Comparison of ENCODE assay signal across 20 mouse cellular contexts in genomic region chr8:85082169-85082568, GRCm38 (mm10). TPM values are rescaled to one million over a fixed set of nuclear protein-coding genes. Genes with fewer than 3 reads are reported as not detected.
DNase-seq lines count a peak whose midpoint lies in the region; ATAC-seq and TF ChIP-seq lines count a peak whose summit lies in the region.
"Not testable (repeated sequence)": the region's sequence is repeated elsewhere in the genome, so short reads cannot be mapped to it uniquely, and the experiment has no call there.
"Had no signal": no experiment of that assay in that cellular context is flagged by ENCODE, and none has a peak within 500 bp of the region (broad histone marks: within the 10 kb centered on the region; RNA-seq: fewer than 3 reads in every experiment).

No protein-coding gene starts in this region.

- not testable (repeated sequence) for H3K9me3 ChIP-seq in forebrain, embryonic 15.5 days; liver, embryonic 15.5 days (replicated peaks); neural tube, embryonic 11.5 days (ENCODE audit: control insufficient read depth, low read length)

- 0 out of 2 replicates have a peak overlapping the region, but pooled peaks have one; percentile 96 for H3K4me2 ChIP-seq in forebrain, embryonic 15.5 days (replicated peaks)
- peak overlapping the region; percentile 97 for H3K4me2 ChIP-seq in liver, embryonic 15.5 days
- H3K4me2 ChIP-seq in neural tube, embryonic 11.5 days (ENCODE audit: low read depth) = not testable (repeated sequence)

- not testable (repeated sequence) for H3K4me3 ChIP-seq in bone marrow macrophage, adult 2 months (ENCODE audit: insufficient read depth, low read length); forebrain, embryonic 15.5 days; liver, embryonic 15.5 days (replicated peaks); neural tube, embryonic 11.5 days (ENCODE audit: low read depth, low read length)

- not testable (repeated sequence) for TF ChIP-seq CTCF in bone marrow macrophage, adult 2 months (IDR thresholded peaks at IDR 0.05; ENCODE audit: low read depth, low read length)

- DNase-seq in 416B (ENCODE audit: low read depth) = peak; percentile 79
- DNase-seq in induced T-regulatory cell, adult 2 months (ENCODE audit: low read depth) = peak; percentile 45
- peak; percentile 2 for DNase-seq in neural tube, embryonic 11.5 days (ENCODE audit: low spot score)

- H3K4me1 ChIP-seq in bone marrow macrophage, adult 2 months (ENCODE audit: control insufficient read depth, insufficient read depth, low read length) = peaks cover 22% of the 10 kb centered on the region
- H3K4me1 ChIP-seq in forebrain, embryonic 15.5 days = peaks cover 37% of the 10 kb centered on the region
- peaks cover 74% of the 10 kb centered on the region for H3K4me1 ChIP-seq in liver, embryonic 15.5 days (replicated peaks)
- peaks cover 18% of the 10 kb centered on the region; the same call in 1 of the 2 replicates for H3K4me1 ChIP-seq in neural tube, embryonic 11.5 days (ENCODE audit: control insufficient read depth, insufficient read depth, low read length)

- peak overlapping the region; percentile 45 for H3K27ac ChIP-seq in bone marrow macrophage, adult 2 months (ENCODE audit: insufficient read depth, low read depth, low read length)
- H3K27ac ChIP-seq in forebrain, embryonic 15.5 days (replicated peaks); neural tube, embryonic 11.5 days (ENCODE audit: low read depth, low read length): not testable (repeated sequence)
- peak overlapping the region; percentile 85 for H3K27ac ChIP-seq in liver, embryonic 15.5 days (replicated peaks)

- H3K27me3 ChIP-seq in forebrain, embryonic 15.5 days; liver, embryonic 15.5 days; neural tube, embryonic 11.5 days (ENCODE audit: control insufficient read depth, insufficient read depth, low read length): not testable (repeated sequence)

- 97% methylated on average over 4 of the region's 4 CpGs for WGBS in forebrain, embryonic 15.5 days
- 36% methylated on average over 4 of the region's 4 CpGs for WGBS in liver, embryonic 15.5 days (ENCODE audit: insufficient replicate concordance)
- WGBS in neural tube, embryonic 11.5 days = 87% methylated on average over 4 of the region's 4 CpGs

- peaks cover 17% of the 10 kb centered on the region for H3K36me3 ChIP-seq in forebrain, embryonic 15.5 days
- peaks cover 35% of the 10 kb centered on the region for H3K36me3 ChIP-seq in liver, embryonic 15.5 days (replicated peaks)
- H3K36me3 ChIP-seq in neural tube, embryonic 11.5 days (ENCODE audit: control insufficient read depth, insufficient read depth, low read length) = not testable (repeated sequence)

- H3K9ac ChIP-seq in forebrain, embryonic 15.5 days (replicated peaks); liver, embryonic 15.5 days; neural tube, embryonic 11.5 days (ENCODE audit: low read length): not testable (repeated sequence)

- not testable (repeated sequence) for ATAC-seq in forebrain, embryonic 15.5 days (replicated peaks); liver, embryonic 15.5 days (ENCODE audit: insufficient read depth); neural tube, embryonic 11.5 days (ENCODE audit: insufficient read depth, low FRiP score, low TSS enrichment)
- peak; percentile 17 for ATAC-seq in megakaryocyte, adult 5-6 weeks (ENCODE audit: poor library complexity, severe bottlenecking)

- not testable (repeated sequence) for TF ChIP-seq POLR2A in bone marrow macrophage, adult 2 months (IDR thresholded peaks at IDR 0.05; ENCODE audit: borderline replicate concordance, low read depth, low read length)

RNA-seq across cellular contexts. Expression of gene Man2b1, which starts 0.9 kb away (rescaled TPM):
- 390 and 469 TPM in 2 replicates for polyA plus RNA-seq in bone marrow macrophage, adult 2 months (2012; ENCODE audit: insufficient read depth, insufficient read length, missing spikeins)
- 16.9 and 17.0 TPM in 2 replicates for polyA plus RNA-seq in forebrain, embryonic 15.5 days (2015; fragmentation: Nextera tagmentation; extraction: Ambion mirVana)
- 29.9 and 33.2 TPM in 2 replicates for polyA plus RNA-seq in liver, embryonic 15.5 days (2015; fragmentation: Nextera tagmentation; extraction: Ambion mirVana)
- total RNA-seq in megakaryocyte, adult 5-6 weeks (2015) = 204 TPM in 2 replicates
- total RNA-seq in megakaryocyte, adult 5-6 weeks (2017) = 159 and 161 TPM in 2 replicates
- 14.4 and 17.4 TPM in 2 replicates for polyA plus RNA-seq in neural tube, embryonic 11.5 days (2014; fragmentation: Nextera tagmentation; extraction: Ambion mirVana)

RNA-seq across cellular contexts. Expression of gene Wdr83, which starts 1.1 kb away (rescaled TPM):
- polyA plus RNA-seq in bone marrow macrophage, adult 2 months (2012; ENCODE audit: insufficient read depth, insufficient read length, missing spikeins) = 22.6 and 27.3 TPM in 2 replicates
- polyA plus RNA-seq in forebrain, embryonic 15.5 days (2015; fragmentation: Nextera tagmentation; extraction: Ambion mirVana) = 62.1 and 62.3 TPM in 2 replicates
- 21.6 and 26.5 TPM in 2 replicates for polyA plus RNA-seq in liver, embryonic 15.5 days (2015; fragmentation: Nextera tagmentation; extraction: Ambion mirVana)
- 17.0 and 20.5 TPM in 2 replicates for total RNA-seq in megakaryocyte, adult 5-6 weeks (2015)
- 9.9 and 12.5 TPM in 2 replicates for total RNA-seq in megakaryocyte, adult 5-6 weeks (2017)
- polyA plus RNA-seq in neural tube, embryonic 11.5 days (2014; fragmentation: Nextera tagmentation; extraction: Ambion mirVana) = 52.6 and 60.6 TPM in 2 replicates

RNA-seq across cellular contexts. Expression of gene Wdr83os, which starts 1.6 kb away (rescaled TPM):
- polyA plus RNA-seq in bone marrow macrophage, adult 2 months (2012; ENCODE audit: insufficient read depth, insufficient read length, missing spikeins) = 90.2 and 113 TPM in 2 replicates
- polyA plus RNA-seq in forebrain, embryonic 15.5 days (2015; fragmentation: Nextera tagmentation; extraction: Ambion mirVana) = 120 and 132 TPM in 2 replicates
- polyA plus RNA-seq in liver, embryonic 15.5 days (2015; fragmentation: Nextera tagmentation; extraction: Ambion mirVana) = 55.6 and 58.5 TPM in 2 replicates
- total RNA-seq in megakaryocyte, adult 5-6 weeks (2015) = 116 and 119 TPM in 2 replicates
- total RNA-seq in megakaryocyte, adult 5-6 weeks (2017) = 27.8 and 39.4 TPM in 2 replicates
- polyA plus RNA-seq in neural tube, embryonic 11.5 days (2014; fragmentation: Nextera tagmentation; extraction: Ambion mirVana) = 117 and 119 TPM in 2 replicates

RNA-seq across cellular contexts. Expression of gene Dhps, which starts 10.6 kb away (rescaled TPM):
- 36.7 and 44.9 TPM in 2 replicates for polyA plus RNA-seq in bone marrow macrophage, adult 2 months (2012; ENCODE audit: insufficient read depth, insufficient read length, missing spikeins)
- 91.4 and 92.3 TPM in 2 replicates for polyA plus RNA-seq in forebrain, embryonic 15.5 days (2015; fragmentation: Nextera tagmentation; extraction: Ambion mirVana)
- polyA plus RNA-seq in liver, embryonic 15.5 days (2015; fragmentation: Nextera tagmentation; extraction: Ambion mirVana) = 28.4 and 28.7 TPM in 2 replicates
- 50.9 and 55.1 TPM in 2 replicates for total RNA-seq in megakaryocyte, adult 5-6 weeks (2015)
- 26.9 and 30.2 TPM in 2 replicates for total RNA-seq in megakaryocyte, adult 5-6 weeks (2017)
- 70.3 and 73.8 TPM in 2 replicates for polyA plus RNA-seq in neural tube, embryonic 11.5 days (2014; fragmentation: Nextera tagmentation; extraction: Ambion mirVana)

RNA-seq across cellular contexts. Expression of gene Gm5741, which starts 14.4 kb away (rescaled TPM):
- not detected in 2 replicates for polyA plus RNA-seq in bone marrow macrophage, adult 2 months (2012; ENCODE audit: insufficient read depth, insufficient read length, missing spikeins)
- 1.2 and 2.0 TPM in 2 replicates for polyA plus RNA-seq in forebrain, embryonic 15.5 days (2015; fragmentation: Nextera tagmentation; extraction: Ambion mirVana)
- 0.45 TPM in 1 of 2 replicates, not detected in the other for polyA plus RNA-seq in liver, embryonic 15.5 days (2015; fragmentation: Nextera tagmentation; extraction: Ambion mirVana)
- total RNA-seq in megakaryocyte, adult 5-6 weeks (2015) = not detected in 2 replicates
- not detected in 2 replicates for total RNA-seq in megakaryocyte, adult 5-6 weeks (2017)
- polyA plus RNA-seq in neural tube, embryonic 11.5 days (2014; fragmentation: Nextera tagmentation; extraction: Ambion mirVana) = not detected in 2 replicates
- total RNA-seq: adrenal gland, adult 2 months; adrenal gland, postnatal 4 days; ES-E14; gastrocnemius, postnatal 10 days; heart, postnatal 14 days; left cerebral cortex, postnatal 14 days had no signal
- polyA plus RNA-seq: adrenal gland, adult 2 months; embryonic facial prominence, embryonic 12.5 days; erythroblast, embryonic 14.5 days; heart, embryonic 11.5 days; hindbrain, embryonic 11.5 days; limb, embryonic 12.5 days; lung, adult 2 months; stomach, embryonic 14.5 days had no signal

Comparison
In these comparisons a context has a peak if more than half of its experiments do, and no peak if none do; other contexts are left out.
1. DNase-seq: peak in every context shown above with its lines; median percentile 79 in 416B; 45 in induced T-regulatory cell, adult 2 months; 2 in neural tube, embryonic 11.5 days.
2. RNA of gene Man2b1, which starts 0.9 kb away (polyA plus RNA-seq): 390 to 469 TPM in bone marrow macrophage, adult 2 months; 29.9 to 33.2 TPM in liver, embryonic 15.5 days, 14.4 to 17.4 TPM in neural tube, embryonic 11.5 days and 16.9 to 17.0 TPM in forebrain, embryonic 15.5 days; every median in the first group is over 10 times any median in the second.